Mouse (Mus musculus): Measurements from ENCODE around the gene Adamts17. TPM values are rescaled to one million over a fixed set of nuclear protein-coding genes. Genes with fewer than 3 reads are reported as not detected.

Gene Adamts17
- 1.3 and 1.4 TPM in 2 replicates for polyA plus RNA-seq (2015; fragmentation: Nextera tagmentation; extraction: Ambion mirVana)

GRCm38 (mm10) chr7:66839463-66840007 lies at the start of gene Adamts17:
TSS of gene Adamts17 (plus strand) at chr7:66839735.
- Histone ChIP-seq H3K36me3 (no peaks in the 10 kb centered on the region), H3K4me3 (replicated peaks) (peak within 1 kb of the TSS; percentile 65), H3K4me1 (replicated peaks) (peaks cover 16% of the 10 kb centered on the region), H3K4me2 (replicated peaks) (peak within 1 kb of the TSS; percentile 100), H3K27ac (peak within 1 kb of the TSS; percentile 63), H3K9me3 (no peaks in the 10 kb centered on the region), H3K9ac (replicated peaks) (peak within 1 kb of the TSS; percentile 74), H3K27me3 (peaks cover 26% of the 10 kb centered on the region)
- WGBS: under 1% methylated on average over 30 of the region's 30 CpGs
- ATAC-seq: peak; percentile 98

DNA sequence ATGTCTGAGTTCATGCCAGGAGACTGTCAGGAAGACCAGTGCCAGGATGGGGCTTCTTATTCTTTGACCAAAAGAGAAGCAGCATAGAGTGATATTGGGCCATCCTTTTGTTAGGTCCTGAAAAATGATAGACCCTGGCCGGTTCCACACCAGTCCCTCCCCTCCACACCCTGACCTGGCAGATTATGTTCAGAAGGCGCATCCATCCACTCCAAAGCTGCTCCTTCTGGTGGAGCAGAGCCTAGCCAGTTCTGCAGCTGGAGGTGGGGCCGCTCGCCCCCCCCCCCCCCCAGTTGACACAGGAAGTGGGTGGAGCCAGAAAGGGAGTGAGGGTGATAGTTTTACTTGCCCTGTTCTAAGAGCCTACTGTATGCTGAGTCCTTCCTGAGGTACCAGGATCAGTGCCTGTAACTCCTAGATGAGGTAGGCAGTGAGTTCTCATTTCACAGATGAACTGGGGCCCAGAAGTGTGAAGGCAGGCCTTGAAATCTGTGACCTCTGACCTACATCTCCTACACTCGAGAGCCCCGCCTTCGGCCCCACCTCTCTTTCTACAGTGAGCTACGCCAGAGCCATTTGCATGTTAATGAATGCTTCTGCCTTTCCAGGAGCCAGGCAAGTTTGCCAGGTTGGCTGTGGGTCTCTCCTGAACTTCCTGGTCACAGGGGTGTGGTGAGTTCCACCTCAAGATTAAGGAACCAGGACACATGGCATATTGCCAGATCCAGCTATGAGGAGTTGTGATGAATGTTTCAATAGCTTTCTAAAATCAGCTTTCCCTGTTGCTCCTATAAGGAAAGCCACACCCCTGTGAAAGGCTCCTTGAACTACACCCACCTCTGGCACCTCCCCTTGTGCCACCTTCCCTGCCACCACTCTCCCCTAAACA lies 49.4 kb upstream of the Adamts17 start:
- ATAC-seq: no peak
- Histone ChIP-seq H3K9ac (replicated peaks) (no peak overlapping the region), H3K27me3 (no peaks in the 10 kb centered on the region), H3K4me3 (replicated peaks) (no peak overlapping the region), H3K9me3 (no peaks in the 10 kb centered on the region), H3K4me2 (replicated peaks) (no peak overlapping the region), H3K4me1 (replicated peaks) (0 out of 2 replicates have a peak, but pooled peaks cover 2% of the 10 kb centered on the region), H3K27ac (no peak overlapping the region), H3K36me3 (no peaks in the 10 kb centered on the region)
- 26% methylated on average over 8 of the region's 8 CpGs for WGBS

DNA sequence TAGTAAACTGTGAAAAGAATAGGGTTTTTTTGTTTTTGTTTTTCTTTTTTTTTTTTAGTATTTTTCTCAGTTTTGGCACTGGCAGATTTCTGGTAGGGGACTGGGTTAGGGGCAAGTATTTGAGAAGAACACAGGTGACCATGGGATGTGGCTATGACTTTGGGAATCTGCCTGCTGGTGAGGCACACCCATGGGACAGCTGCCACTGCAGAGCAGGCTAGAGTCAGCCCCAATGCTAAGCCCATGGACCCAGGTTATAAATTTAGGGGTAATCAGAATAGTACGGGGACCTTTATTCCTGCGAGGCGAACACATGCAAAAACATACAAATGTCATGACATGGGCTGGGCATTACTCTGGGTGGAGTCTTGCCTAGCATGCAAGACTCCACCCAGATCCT lies 48.5 kb upstream of the Adamts17 start:
- Histone ChIP-seq H3K9me3 (no peaks in the 10 kb centered on the region), H3K4me1 (replicated peaks) (0 out of 2 replicates have a peak, but pooled peaks cover 2% of the 10 kb centered on the region), H3K9ac (replicated peaks) (no peak overlapping the region), H3K4me3 (replicated peaks) (no peak overlapping the region), H3K27me3 (no peaks in the 10 kb centered on the region), H3K36me3 (no peaks in the 10 kb centered on the region), H3K27ac (no peak overlapping the region), H3K4me2 (replicated peaks) (no peak overlapping the region)
- no peak for ATAC-seq
- 91% methylated on average over 3 of the region's 3 CpGs for WGBS

- H3K36me3 ChIP-seq: no peaks in the 10 kb centered on the region
- no peaks in the 10 kb centered on the region for H3K27me3 ChIP-seq
- 0 out of 2 replicates have a peak, but pooled peaks cover 4% of the 10 kb centered on the region for H3K4me1 ChIP-seq (replicated peaks)
- 74% methylated on average over 1 of the region's 1 CpGs for WGBS
- H3K9me3 ChIP-seq: no peaks in the 10 kb centered on the region
- no peak overlapping the region for H3K27ac ChIP-seq
- no peak overlapping the region for H3K9ac ChIP-seq (replicated peaks)
- no peak for ATAC-seq
- H3K4me3 ChIP-seq (replicated peaks): no peak overlapping the region
- no peak overlapping the region for H3K4me2 ChIP-seq (replicated peaks)
Observed at GRCm38 (mm10) chr7:66796909-66797308, 42.6 kb upstream of the Adamts17 start.

DNA sequence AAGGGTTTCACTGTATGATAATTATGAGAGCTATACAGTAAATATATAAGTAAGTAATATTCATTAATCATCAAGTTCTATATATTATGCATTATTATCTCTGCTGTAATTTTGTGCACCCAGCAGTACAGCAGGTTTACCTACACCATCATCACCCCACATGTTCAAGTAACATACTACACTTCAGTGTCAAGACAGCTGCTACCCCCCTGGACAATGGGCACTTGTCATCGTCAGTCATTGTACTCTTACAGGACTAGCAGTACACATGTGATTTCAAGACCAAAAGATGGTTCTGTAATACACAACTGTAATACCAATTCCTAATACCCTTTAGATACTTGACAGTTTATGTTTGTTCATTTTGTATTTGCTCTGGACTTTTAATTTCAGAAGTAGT lies 42.2 kb upstream of the Adamts17 start:
- no peak overlapping the region for H3K9ac ChIP-seq (replicated peaks)
- no peaks in the 10 kb centered on the region for H3K9me3 ChIP-seq
- H3K27ac ChIP-seq: no peak overlapping the region
- no peaks in the 10 kb centered on the region for H3K36me3 ChIP-seq
- WGBS: 80% methylated on average over 1 of the region's 1 CpGs
- no peak overlapping the region for H3K4me2 ChIP-seq (replicated peaks)
- 0 out of 2 replicates have a peak, but pooled peaks cover 4% of the 10 kb centered on the region for H3K4me1 ChIP-seq (replicated peaks)
- no peaks in the 10 kb centered on the region for H3K27me3 ChIP-seq
- no peak overlapping the region for H3K4me3 ChIP-seq (replicated peaks)
- no peak for ATAC-seq

DNA sequence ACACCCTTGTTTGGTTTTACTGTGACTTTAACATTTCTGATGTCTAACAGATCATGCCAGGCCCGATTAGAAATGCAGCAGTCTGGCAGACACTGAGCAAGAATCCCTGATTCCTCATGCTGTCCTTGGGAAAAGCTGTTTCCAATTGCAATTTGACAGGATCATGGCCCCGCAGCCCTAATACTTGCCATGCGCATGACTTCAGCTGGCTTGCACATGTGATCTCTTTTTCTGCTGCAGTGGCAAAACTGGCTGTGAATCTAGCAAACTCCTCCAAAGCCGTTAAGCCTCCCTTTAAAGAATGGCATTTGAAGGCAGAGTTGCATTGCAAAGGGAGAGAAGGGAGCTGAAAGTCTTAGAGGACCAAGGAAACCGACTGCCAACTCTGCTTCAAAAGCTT lies 40.7 kb upstream of the Adamts17 start:
- Histone ChIP-seq H3K27ac (no peak overlapping the region), H3K9ac (replicated peaks) (no peak overlapping the region), H3K4me3 (replicated peaks) (no peak overlapping the region), H3K36me3 (no peaks in the 10 kb centered on the region), H3K4me2 (replicated peaks) (no peak overlapping the region), H3K9me3 (no peaks in the 10 kb centered on the region), H3K4me1 (replicated peaks) (0 out of 2 replicates have a peak, but pooled peaks cover 4% of the 10 kb centered on the region), H3K27me3 (no peaks in the 10 kb centered on the region)
- ATAC-seq: no peak
- 29% methylated on average over 5 of the region's 5 CpGs for WGBS

GRCm38 (mm10) chr7:66800784-66801183 lies 38.8 kb upstream of the Adamts17 start:
- Histone ChIP-seq H3K9ac (replicated peaks) (no peak overlapping the region), H3K4me2 (replicated peaks) (no peak overlapping the region), H3K4me3 (replicated peaks) (no peak overlapping the region), H3K27ac (no peak overlapping the region), H3K4me1 (replicated peaks) (0 out of 2 replicates have a peak, but pooled peaks cover 4% of the 10 kb centered on the region), H3K9me3 (no peaks in the 10 kb centered on the region), H3K36me3 (no peaks in the 10 kb centered on the region), H3K27me3 (no peaks in the 10 kb centered on the region)
- ATAC-seq: no peak
- 72% methylated on average over 5 of the region's 5 CpGs for WGBS

- 0 out of 2 replicates have a peak, but pooled peaks cover 4% of the 10 kb centered on the region for H3K4me1 ChIP-seq (replicated peaks)
- no peak overlapping the region for H3K4me2 ChIP-seq (replicated peaks)
- no peak for ATAC-seq
- H3K4me3 ChIP-seq (replicated peaks): no peak overlapping the region
- H3K27me3 ChIP-seq: no peaks in the 10 kb centered on the region
- H3K36me3 ChIP-seq: no peaks in the 10 kb centered on the region
- H3K27ac ChIP-seq: no peak overlapping the region
- no peak overlapping the region for H3K9ac ChIP-seq (replicated peaks)
- no peaks in the 10 kb centered on the region for H3K9me3 ChIP-seq
Observed at GRCm38 (mm10) chr7:66801785-66802184, 37.8 kb upstream of the Adamts17 start.

GRCm38 (mm10) chr7:66803798-66804197 lies 35.7 kb upstream of the Adamts17 start:
- no peak overlapping the region for H3K27ac ChIP-seq
- H3K9ac ChIP-seq (replicated peaks): no peak overlapping the region
- H3K9me3 ChIP-seq: no peaks in the 10 kb centered on the region
- H3K4me2 ChIP-seq (replicated peaks): no peak overlapping the region
- H3K4me3 ChIP-seq (replicated peaks): no peak overlapping the region
- 0 out of 2 replicates have a peak, but pooled peaks cover under 1% of the 10 kb centered on the region for H3K4me1 ChIP-seq (replicated peaks)
- H3K36me3 ChIP-seq: no peaks in the 10 kb centered on the region
- whole genome bisulfite sequencing: 49% methylated on average over 5 of the region's 5 CpGs
- ATAC-seq: no peak
- H3K27me3 ChIP-seq: no peaks in the 10 kb centered on the region

GRCm38 (mm10) chr7:66806801-66807200 lies 32.7 kb upstream of the Adamts17 start:
- 65% methylated on average over 3 of the region's 3 CpGs for WGBS
- no peak overlapping the region for H3K27ac ChIP-seq

GRCm38 (mm10) chr7:66810436-66810835 lies 29.1 kb upstream of the Adamts17 start:
- no peaks in the 10 kb centered on the region for H3K9me3 ChIP-seq
- no peak overlapping the region for H3K9ac ChIP-seq (replicated peaks)
- H3K36me3 ChIP-seq: no peaks in the 10 kb centered on the region
- no peak overlapping the region for H3K4me2 ChIP-seq (replicated peaks)
- 97% methylated on average over 7 of the region's 7 CpGs for WGBS
- H3K27ac ChIP-seq: no peak overlapping the region
- ATAC-seq: no peak
- H3K4me3 ChIP-seq (replicated peaks): no peak overlapping the region
- H3K27me3 ChIP-seq: no peaks in the 10 kb centered on the region
- H3K4me1 ChIP-seq (replicated peaks): no peaks in the 10 kb centered on the region

More at GRCm38 (mm10) chr7:66806801-66807200, 32.7 kb upstream of the Adamts17 start:
- H3K4me2 ChIP-seq (replicated peaks): no peak overlapping the region
- H3K36me3 ChIP-seq: no peaks in the 10 kb centered on the region
- H3K9ac ChIP-seq (replicated peaks): no peak overlapping the region
- H3K4me3 ChIP-seq (replicated peaks): no peak overlapping the region
- H3K27me3 ChIP-seq: no peaks in the 10 kb centered on the region
- ATAC-seq: no peak
- H3K4me1 ChIP-seq (replicated peaks): no peaks in the 10 kb centered on the region
- H3K9me3 ChIP-seq: no peaks in the 10 kb centered on the region

- H3K4me1 ChIP-seq (replicated peaks): no peaks in the 10 kb centered on the region
- no peak for ATAC-seq
- H3K9me3 ChIP-seq: no peaks in the 10 kb centered on the region
- no peak overlapping the region for H3K4me2 ChIP-seq (replicated peaks)
- 83% methylated on average over 1 of the region's 1 CpGs for WGBS
- no peak overlapping the region for H3K9ac ChIP-seq (replicated peaks)
- H3K27me3 ChIP-seq: no peaks in the 10 kb centered on the region
- H3K36me3 ChIP-seq: no peaks in the 10 kb centered on the region
- no peak overlapping the region for H3K4me3 ChIP-seq (replicated peaks)
- H3K27ac ChIP-seq: no peak overlapping the region
Observed at GRCm38 (mm10) chr7:66811294-66811693, 28.2 kb upstream of the Adamts17 start.

All from midbrain, embryonic 13.5 days (tissue).